ENCODE assay signal across 11 mouse cellular contexts in the genomic region with DNA sequence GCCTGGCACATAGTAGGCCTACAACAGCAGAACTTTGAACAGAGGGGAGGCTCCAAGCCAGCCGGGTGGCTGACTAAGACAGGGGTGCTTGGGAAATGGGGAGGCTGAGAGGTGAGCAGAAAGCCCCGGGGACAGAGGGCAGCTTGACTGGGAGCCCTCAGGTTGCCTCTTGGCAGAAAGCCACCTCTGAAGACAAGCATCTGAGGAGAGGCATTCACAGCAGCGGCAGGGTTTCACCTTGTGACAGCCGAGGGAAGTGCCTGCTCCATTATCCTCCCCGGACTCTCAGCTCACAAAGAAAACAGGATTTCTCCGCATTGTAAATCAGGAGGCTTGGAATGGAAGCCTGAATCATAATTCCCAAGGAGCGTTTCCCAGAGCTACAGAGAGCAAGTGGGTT.
DNase-seq lines count a peak whose midpoint lies in the region; ATAC-seq and TF ChIP-seq lines count a peak whose summit lies in the region.
"Had no signal": no experiment of that assay in that cellular context is flagged by ENCODE, and none has a peak within 500 bp of the region (broad histone marks: within the 10 kb centered on the region; RNA-seq: fewer than 3 reads in every experiment).

No protein-coding gene starts in this region.

- peak overlapping the region; percentile 96 for H3K27ac ChIP-seq in heart, embryonic 15.5 days
- H3K27ac ChIP-seq in CH12.LX (ENCODE audit: insufficient read depth, low read depth) = no peak overlapping the region
- no peak overlapping the region for H3K27ac ChIP-seq in embryonic facial prominence, embryonic 14.5 days (replicated peaks; ENCODE audit: low read depth, low read length)
- no peak overlapping the region for H3K27ac ChIP-seq in kidney, postnatal 0 days
- H3K27ac ChIP-seq: liver, embryonic 12.5 days had no signal

- no peaks in the 10 kb centered on the region for H3K79me2 ChIP-seq in CH12.LX (replicated peaks; ENCODE audit: control insufficient read depth, extremely low read depth, insufficient read depth, poor library complexity, severe bottlenecking)

- no peak for TF ChIP-seq CTCF in CH12.LX (conservative IDR thresholded peaks at IDR 0.05 in 1 of 2, IDR thresholded peaks at IDR 0.05 in 1 of 2; ENCODE audit: low read depth in 2 of 2, low read length in 2 of 2)
- peak; percentile 33; the same call in 1 of the 2 replicates for TF ChIP-seq CTCF in kidney, postnatal 0 days (IDR thresholded peaks at IDR 0.05; ENCODE audit: low read depth)

- H3K4me1 ChIP-seq in heart, embryonic 15.5 days (replicated peaks) = peaks cover 58% of the 10 kb centered on the region
- H3K4me1 ChIP-seq in CH12.LX (ENCODE audit: control insufficient read depth in 1 of 2, insufficient read depth in 2 of 2) = peaks cover 4 to 24% of the 10 kb centered on the region in 2 experiments; a peak in 3 of 4 replicates
- H3K4me1 ChIP-seq in embryonic facial prominence, embryonic 14.5 days (ENCODE audit: control insufficient read depth, insufficient read depth, low read length) = peaks cover 16% of the 10 kb centered on the region; the same call in 1 of the 2 replicates
- peaks cover 7% of the 10 kb centered on the region; the same call in 1 of the 2 replicates for H3K4me1 ChIP-seq in kidney, postnatal 0 days (replicated peaks; ENCODE audit: insufficient read depth, low read length)
- H3K4me1 ChIP-seq: liver, embryonic 12.5 days had no signal

- no peaks in the 10 kb centered on the region for H3K36me3 ChIP-seq in heart, embryonic 15.5 days
- H3K36me3 ChIP-seq in CH12.LX (replicated peaks in 1 of 2; ENCODE audit: control insufficient read depth in 1 of 2, insufficient read depth in 1 of 2, low read length in 1 of 2) = no peaks in the 10 kb centered on the region
- no peaks in the 10 kb centered on the region for H3K36me3 ChIP-seq in embryonic facial prominence, embryonic 14.5 days (ENCODE audit: control insufficient read depth, insufficient read depth, low read length)
- no peaks in the 10 kb centered on the region for H3K36me3 ChIP-seq in kidney, postnatal 0 days (ENCODE audit: insufficient read depth, low read length)
- H3K36me3 ChIP-seq: liver, embryonic 12.5 days had no signal

- no peaks in the 10 kb centered on the region for H3K27me3 ChIP-seq in heart, embryonic 15.5 days
- peaks cover 6% of the 10 kb centered on the region for H3K27me3 ChIP-seq in CH12.LX (replicated peaks)
- no peaks in the 10 kb centered on the region for H3K27me3 ChIP-seq in embryonic facial prominence, embryonic 14.5 days (replicated peaks; ENCODE audit: control insufficient read depth, insufficient read depth, low read length)
- no peaks in the 10 kb centered on the region for H3K27me3 ChIP-seq in kidney, postnatal 0 days (ENCODE audit: insufficient read depth, low read length)

- dilution Hi-C loops in CH12.LX (cut with MboI; ENCODE audit: extremely low pct_ligation_motif_present, extremely low pct_unique_long_range_greater_than_20kb, low sequenced_read_pairs) = no loop called here

- intact Hi-C loops in left cerebral cortex, postnatal 36 days (cut with DNase I) = no loop called here

- H3K9ac ChIP-seq in heart, embryonic 15.5 days = no peak overlapping the region
- H3K9ac ChIP-seq in CH12.LX (ENCODE audit: insufficient read depth, low read depth) = no peak overlapping the region
- H3K9ac ChIP-seq in embryonic facial prominence, embryonic 14.5 days (ENCODE audit: low read depth, low read length) = no peak overlapping the region
- H3K9ac ChIP-seq in kidney, postnatal 0 days (ENCODE audit: low read depth, low read length) = no peak overlapping the region
- H3K9ac ChIP-seq: liver, embryonic 12.5 days had no signal

- DNase-seq in heart, adult 9 months (ENCODE audit: low spot score in 2 of 2) = no peak
- no peak for DNase-seq in CH12.LX (ENCODE audit: extremely low read depth)
- peak; percentile 63 for DNase-seq in embryonic facial prominence, embryonic 14.5 days (ENCODE audit: low spot score)
- peak; percentile 86 for DNase-seq in kidney, postnatal 0 days (ENCODE audit: low spot score)
- DNase-seq in right cerebral cortex, postnatal 14 days = no peak
- DNase-seq in left cerebral cortex, postnatal 36 days (ENCODE audit: low spot score in 2 of 2) = no peak
- DNase-seq: adrenal gland, postnatal 10 days; thymus, postnatal 25 days had no signal

- H3K4me3 ChIP-seq in heart, embryonic 15.5 days = no peak overlapping the region
- H3K4me3 ChIP-seq in CH12.LX (replicated peaks in 1 of 3; ENCODE audit: low read depth in 2 of 3, low read length in 2 of 3, poor library complexity in 1 of 3) = no peak overlapping the region
- H3K4me3 ChIP-seq in embryonic facial prominence, embryonic 14.5 days (ENCODE audit: low read depth, low read length) = no peak overlapping the region
- no peak overlapping the region for H3K4me3 ChIP-seq in kidney, postnatal 0 days (replicated peaks; ENCODE audit: low read depth, low read length)
- H3K4me3 ChIP-seq: liver, embryonic 12.5 days had no signal

- TF ChIP-seq POLR2A in CH12.LX (IDR thresholded peaks at IDR 0.05; ENCODE audit: low read depth, low read length) = no peak

- no peak for TF ChIP-seq EP300 in CH12.LX (IDR thresholded peaks at IDR 0.05; ENCODE audit: low read length)

- H3K4me2 ChIP-seq in heart, embryonic 15.5 days = no peak overlapping the region
- H3K4me2 ChIP-seq in CH12.LX (ENCODE audit: insufficient read depth, low read depth, poor library complexity, severe bottlenecking) = no peak overlapping the region
- H3K4me2 ChIP-seq in embryonic facial prominence, embryonic 14.5 days (ENCODE audit: low read depth, low read length) = no peak overlapping the region
- no peak overlapping the region for H3K4me2 ChIP-seq in kidney, postnatal 0 days (ENCODE audit: low read length)
- H3K4me2 ChIP-seq: liver, embryonic 12.5 days had no signal

- TF ChIP-seq RAD21 in CH12.LX (IDR thresholded peaks at IDR 0.05; ENCODE audit: low read depth, low read length) = no peak

- in situ Hi-C loops in CH12.LX (cut with MboI; ENCODE audit: low pct_ligation_motif_present, low pct_unique_long_range_greater_than_20kb, low sequenced_read_pairs) = no loop called here

- no peaks in the 10 kb centered on the region for H3K9me3 ChIP-seq in heart, embryonic 15.5 days (replicated peaks)
- no peaks in the 10 kb centered on the region for H3K9me3 ChIP-seq in CH12.LX (replicated peaks; ENCODE audit: low read length)
- H3K9me3 ChIP-seq in embryonic facial prominence, embryonic 14.5 days (ENCODE audit: control insufficient read depth, low read length) = no peaks in the 10 kb centered on the region
- no peaks in the 10 kb centered on the region for H3K9me3 ChIP-seq in kidney, postnatal 0 days (replicated peaks; ENCODE audit: low read length)
- H3K9me3 ChIP-seq: liver, embryonic 12.5 days had no signal

- WGBS in heart, embryonic 15.5 days = 18% methylated on average over 7 of the region's 7 CpGs
- 22% methylated on average over 7 of the region's 7 CpGs for WGBS in embryonic facial prominence, embryonic 14.5 days
- WGBS in kidney, postnatal 0 days = 8% methylated on average over 7 of the region's 7 CpGs

- no peak for ATAC-seq in heart, embryonic 15.5 days (replicated peaks; ENCODE audit: insufficient number of reproducible peaks, insufficient read depth, low FRiP score, low read depth)
- no peak for ATAC-seq in embryonic facial prominence, embryonic 14.5 days (ENCODE audit: low read depth)
- no peak; the same call in 1 of the 2 replicates for ATAC-seq in kidney, postnatal 0 days (replicated peaks; ENCODE audit: low FRiP score, low read depth)
- no peak for ATAC-seq in erythroblast, adult 5-6 weeks (replicated peaks; ENCODE audit: low FRiP score, poor library complexity, severe bottlenecking)
- ATAC-seq: liver, embryonic 12.5 days had no signal

TF ChIP-seq in CH12.LX, 34 proteins besides CTCF, POLR2A, EP300 and RAD21:
- TF ChIP-seq RCOR1 (conservative IDR thresholded peaks at IDR 0.05; ENCODE audit: low read depth, low read length) = no peak
- no peak for TF ChIP-seq UBTF (IDR thresholded peaks at IDR 0.05; ENCODE audit: low read depth, low read length)
- no peak for TF ChIP-seq BHLHE40 (IDR thresholded peaks at IDR 0.05; ENCODE audit: low read depth, low read length)
- no peak for TF ChIP-seq CHD1 (IDR thresholded peaks at IDR 0.05; ENCODE audit: low read depth, low read length)
- no peak for TF ChIP-seq E2F4 (IDR thresholded peaks at IDR 0.05; ENCODE audit: insufficient replicate concordance, low read depth, low read length)
- no peak for TF ChIP-seq JUND (conservative IDR thresholded peaks at IDR 0.05; ENCODE audit: low read depth, low read length)
- TF ChIP-seq ZKSCAN1 (IDR thresholded peaks at IDR 0.05; ENCODE audit: borderline replicate concordance, low read depth, low read length) = 0 out of 2 replicates have a peak, but pooled peaks have one; percentile 25
- TF ChIP-seq HCFC1 (IDR thresholded peaks at IDR 0.05; ENCODE audit: low read depth, low read length) = no peak
- no peak for TF ChIP-seq USF1 (IDR thresholded peaks at IDR 0.05; ENCODE audit: low read depth, low read length)
TF ChIP-seq in CH12.LX: peak in this region for 1.

Comparison
In these comparisons a context has a peak if more than half of its experiments do, and no peak if none do; other contexts are left out.
1. DNase-seq: peak in embryonic facial prominence, embryonic 14.5 days (single experiment) and kidney, postnatal 0 days (single experiment); none in heart, adult 9 months (0 of 2), CH12.LX (single experiment), right cerebral cortex, postnatal 14 days (single experiment) and left cerebral cortex, postnatal 36 days (0 of 2).